Mouse (Mus musculus): ENCODE measurements around the gene Ube2e1. TPM values are rescaled to one million over a fixed set of nuclear protein-coding genes. Genes with fewer than 3 reads are reported as not detected.
A peak's percentile ranks its signal among the peaks of the same experiment; 100 is the strongest.
"Not testable (repeated sequence)": the region's sequence is repeated elsewhere in the genome, so short reads cannot be mapped to it uniquely, and the experiment has no call there.

Gene Ube2e1
- total RNA-seq, 2 experiments from 2014 or later: 122 to 124 TPM

GRCm38 (mm10) chr14:18261203-18261602 lies 70.5 kb downstream of the Ube2e1 start:
- no peak for DNase-seq (ENCODE audit: low spot score in 2 of 2)

GRCm38 (mm10) chr14:18242638-18243130 lies 89.0 kb downstream of the Ube2e1 start:
- no peak for DNase-seq (ENCODE audit: low spot score in 2 of 2)

DNA sequence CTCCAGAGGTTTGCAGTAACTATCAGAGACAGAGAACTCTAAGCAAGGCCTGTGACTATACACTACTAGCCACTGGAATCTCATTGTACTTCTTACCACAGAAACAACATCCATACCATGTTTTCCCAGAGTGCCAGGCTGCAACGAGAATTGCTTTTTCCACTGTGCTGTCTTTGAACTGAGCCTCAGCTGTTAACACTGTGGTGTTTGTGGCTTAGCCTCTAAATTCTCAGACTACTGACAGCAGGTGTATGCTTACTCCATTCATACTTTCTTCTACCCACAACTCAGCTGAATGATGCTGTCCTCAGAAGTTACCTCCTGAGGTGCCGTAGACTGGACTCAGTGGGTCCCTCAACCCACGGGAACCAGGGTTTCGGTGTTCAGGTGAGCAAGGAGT lies 89.9 kb downstream of the Ube2e1 start:
- no peak for DNase-seq (ENCODE audit: low spot score in 2 of 2)

GRCm38 (mm10) chr14:18240132-18240531 lies 91.5 kb downstream of the Ube2e1 start:
- DNase-seq (ENCODE audit: low spot score in 2 of 2): no peak

GRCm38 (mm10) chr14:18238750-18239731 lies 92.6 kb downstream of the Ube2e1 start, which contains the start of gene Nr1d2:
TSS of gene Nr1d2 (minus strand) at chr14:18239127.
- peak; percentile 98 for DNase-seq (ENCODE audit: low spot score in 2 of 2)

DNA sequence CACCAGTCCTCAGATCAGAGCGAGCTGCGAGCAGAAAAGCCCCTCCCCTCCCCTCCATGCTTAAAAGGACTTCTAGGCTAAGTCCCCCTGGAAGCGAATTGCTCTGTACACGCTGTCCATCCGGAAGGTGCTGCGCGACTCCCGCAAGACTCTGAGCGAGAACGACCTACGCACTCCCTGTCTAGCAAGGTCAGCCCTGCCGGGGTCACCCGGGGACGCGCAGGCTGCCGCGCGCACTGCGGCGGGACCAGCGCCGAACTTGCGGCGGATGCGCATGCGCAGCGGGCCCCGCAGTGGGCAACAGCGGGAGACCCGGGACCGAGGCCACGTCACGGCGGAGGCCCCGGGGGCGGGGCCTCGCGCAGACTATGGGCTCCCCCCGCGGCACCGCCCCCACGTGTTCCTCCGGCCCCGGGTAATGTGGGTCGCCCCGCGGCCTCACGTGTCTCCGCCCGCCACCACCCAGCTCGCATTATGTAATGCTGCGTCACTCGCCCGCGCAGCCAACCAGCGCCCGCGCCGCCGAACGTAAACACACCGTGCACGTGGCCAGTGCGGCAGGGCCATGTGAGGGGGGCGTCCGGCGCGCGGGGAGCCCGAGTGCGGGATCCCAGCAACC lies 93.4 kb downstream of the Ube2e1 start:
- DNase-seq (ENCODE audit: low spot score in 2 of 2): peak; percentile 94 to 98

- no peak for DNase-seq (ENCODE audit: low spot score in 2 of 2)
These were observed 94.3 kb downstream of the Ube2e1 start for GRCm38 (mm10) chr14:18237381-18237780.

DNA sequence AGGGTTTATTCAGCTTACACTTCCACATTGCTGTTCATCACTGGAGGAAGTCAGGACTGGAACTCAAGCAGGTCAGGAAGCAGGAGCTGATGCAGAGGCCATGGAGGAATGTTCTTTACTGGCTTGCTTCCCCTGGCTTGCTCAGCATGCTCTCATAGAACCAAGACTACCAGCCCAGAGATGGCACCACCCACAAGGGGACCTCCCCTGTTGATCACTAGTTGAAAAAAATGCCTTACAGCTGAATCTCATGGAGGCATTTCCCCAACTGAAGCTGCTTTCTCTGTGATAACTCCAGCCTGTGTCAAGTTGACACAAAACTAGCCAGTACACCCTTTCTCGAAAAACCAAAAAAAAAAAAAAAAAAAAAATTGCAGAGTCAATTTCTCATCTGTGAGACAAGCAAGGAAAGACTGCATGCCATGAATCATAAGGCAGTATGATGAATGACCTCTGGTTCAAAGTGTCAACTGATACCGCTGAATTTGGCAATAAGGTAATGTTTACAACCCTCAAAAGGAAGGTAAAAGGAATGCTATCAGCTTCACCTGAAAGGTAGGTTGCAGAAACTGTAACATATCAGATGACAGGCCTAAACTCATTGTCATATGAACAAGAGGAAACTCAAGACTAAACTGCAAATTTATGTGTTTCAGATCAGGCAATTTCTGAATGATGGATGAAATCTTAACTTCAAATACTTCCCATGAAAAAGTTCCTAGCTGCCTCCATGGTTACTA lies 95.0 kb downstream of the Ube2e1 start:
- DNase-seq (ENCODE audit: low spot score in 2 of 2): not testable (repeated sequence)

DNA sequence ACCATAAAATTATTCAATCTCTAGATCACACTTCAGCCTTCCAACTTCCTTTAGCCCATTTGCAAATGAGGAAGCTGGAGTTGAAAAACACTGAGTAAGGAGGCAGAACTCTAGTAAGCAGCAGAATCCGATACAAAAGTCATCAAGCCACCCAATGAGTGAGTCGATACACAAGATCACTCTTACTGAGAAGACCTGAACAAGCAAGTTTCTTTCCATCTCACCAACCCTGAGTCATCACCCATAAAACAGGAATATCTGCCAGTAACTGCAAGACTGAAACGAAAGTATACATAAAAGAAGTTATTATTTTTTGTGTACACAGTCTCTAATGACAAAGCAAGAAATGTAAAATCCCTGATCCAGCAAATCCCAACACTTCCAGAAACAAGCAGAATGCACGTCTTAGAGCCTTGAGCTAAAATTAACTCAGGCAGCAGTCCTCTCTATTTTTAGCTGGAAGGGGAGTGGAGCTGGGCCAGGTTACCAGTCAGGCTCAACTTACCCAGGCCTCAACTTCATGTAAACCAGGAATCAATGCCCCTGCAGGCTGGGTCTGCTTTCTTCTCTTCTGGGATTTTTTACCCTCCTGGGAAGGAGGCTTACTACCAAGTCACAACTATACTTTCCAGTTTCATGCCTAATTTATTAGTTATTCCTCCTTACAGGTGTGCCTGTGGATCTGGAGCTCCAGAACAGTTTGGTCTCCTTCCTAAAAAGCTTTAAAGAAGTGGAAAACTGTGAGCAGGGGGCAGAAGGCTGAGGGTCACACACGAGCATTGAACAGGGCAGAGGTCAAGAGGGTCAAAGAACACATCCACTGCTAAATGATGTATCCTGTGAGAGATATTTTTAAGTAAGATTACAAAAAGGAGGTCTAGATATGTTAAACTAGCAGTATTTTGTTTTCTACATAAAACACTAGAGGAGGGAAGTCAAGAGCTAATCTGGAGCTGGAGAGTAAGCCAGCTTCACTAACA lies 97.4 kb downstream of the Ube2e1 start:
- DNase-seq (ENCODE audit: low spot score in 2 of 2): no peak

GRCm38 (mm10) chr14:18233076-18233475 lies 98.6 kb downstream of the Ube2e1 start:
- no peak for DNase-seq (ENCODE audit: low spot score in 2 of 2)

Other genes with a start within 250 kb of the Ube2e1 start
- 10 to 100 TPM; 57.3 to 64.0 TPM for gene Nr1d2, start 92.7 kb downstream of the Ube2e1 start, total RNA-seq (2021)
- gene Nkiras1, start 60.7 kb downstream of the Ube2e1 start, total RNA-seq (2021): 10 to 100 TPM; 84.1 to 84.5 TPM
- 100 to 1,000 TPM; 368 to 388 TPM for gene Rpl15, start 60.5 kb downstream of the Ube2e1 start, total RNA-seq (2021)

Measured in layer of hippocampus, adult 18-20 months (tissue).